Mouse (Mus musculus) liver, embryonic 14.5 days (tissue): ENCODE measurements around the gene Cep170. TPM values are rescaled to one million over a fixed set of nuclear protein-coding genes. Genes with fewer than 3 reads are reported as not detected.

Experiments
- ATAC-seq: fragments of 200-750 bp; cut with Nextera tagmentation; 2 replicates; pipeline ENCODE4 v1.8.0; 2017; ENCODE audit warnings: moderate number of reproducible peaks, mild to moderate bottlenecking, moderate library complexity; ENCODE audit not compliant: insufficient read depth
- DNase-seq, 3 experiments: peaks; one replicate each; pipeline ENCODE4 v3.0.0-alpha.2; 2012 to 2013; ENCODE audit warnings: low read depth in 3 of 3, low spot score in 3 of 3
- H3K27ac ChIP-seq: fragments of 300-500 bp; sonication (generic); 2 replicates; pipeline ENCODE4 v1.5.1; 2014; ENCODE audit warnings: moderate library complexity, mild to moderate bottlenecking, control low read depth, inconsistent platforms
- H3K27me3 ChIP-seq: fragments of 300-500 bp; sonication (generic); 2 replicates; pipeline ENCODE4 v1.6.1; 2014; ENCODE audit warnings: mild to moderate bottlenecking, low read length, moderate library complexity; ENCODE audit not compliant: control insufficient read depth, insufficient read depth
- H3K36me3 ChIP-seq: fragments of 300-500 bp; sonication (generic); replicated peaks from 2 replicates; pipeline ENCODE4 v1.6.1; 2014; ENCODE audit warnings: low read depth; ENCODE audit not compliant: control insufficient read depth, insufficient read depth
- H3K4me1 ChIP-seq, 2 experiments: fragments of 200-500 bp in 1 of 2; fragments of 300-500 bp in 1 of 2; sonication (generic) in 1 of 2; replicated peaks; 2 replicates each; pipeline ENCODE4 v1.6.1; 2012 to 2014; ENCODE audit warnings: antibody characterized with exemption in 1 of 2, inconsistent platforms in 1 of 2, low read length in 1 of 2; ENCODE audit not compliant: control insufficient read depth in 2 of 2, insufficient read depth in 2 of 2
- H3K4me2 ChIP-seq: fragments of 300-500 bp; sonication (generic); 2 replicates; pipeline ENCODE4 v1.6.1; 2014; ENCODE audit warnings: low read depth, mild to moderate bottlenecking, control low read depth, moderate library complexity
- H3K4me3 ChIP-seq, 2 experiments: fragments of 200-500 bp in 1 of 2; fragments of 300-500 bp in 1 of 2; sonication (generic) in 1 of 2; 2 replicates each; pipeline ENCODE4 v1.5.1; 2012 to 2014; ENCODE audit warnings: low read depth in 2 of 2, low read length in 2 of 2, mild to moderate bottlenecking in 2 of 2, control low read depth in 1 of 2, inconsistent platforms in 1 of 2, moderate library complexity in 1 of 2; ENCODE audit not compliant: insufficient read depth in 1 of 2
- H3K9ac ChIP-seq: fragments of 300-500 bp; sonication (generic); replicated peaks from 2 replicates; pipeline ENCODE4 v1.6.1; 2014; ENCODE audit warnings: mild to moderate bottlenecking, control low read depth, moderate library complexity
- H3K9me3 ChIP-seq: fragments of 300-500 bp; sonication (generic); 2 replicates; pipeline ENCODE4 v1.6.1; 2016; ENCODE audit warnings: low read length, mixed read lengths; ENCODE audit not compliant: control insufficient read depth
- CTCF ChIP-seq: IDR thresholded peaks from 2 replicates; pipeline ENCODE4 v1.5.1; 2016; ENCODE audit warnings: antibody characterized with exemption, low read depth, control low read depth
- EP300 ChIP-seq: IDR thresholded peaks from 2 replicates; pipeline ENCODE4 v1.6.1; 2016; ENCODE audit warnings: antibody characterized with exemption, low read depth
- WGBS: fragments of 180-500 bp; shearing (Covaris S2); extraction: QIAGEN DNeasy Blood & Tissue Kit; methylation state at CpG from one replicate; pipeline ENCODE4 v1.1.7; 2014; ENCODE audit not compliant: insufficient replicate concordance; 5-methylcytosine and 5-hydroxymethylcytosine counted together
- microRNA counts: library from miRNA; unstranded; fragments of <30 nt; microRNA quantifications from one replicate; lab custom pipeline; 2016
- microRNA-seq: library from miRNA; unstranded; fragments of <30 nt; microRNA quantifications from one replicate; pipeline ENCODE4, GENCODE M21; 2016
- polyA plus RNA-seq, 2 experiments: library from polyadenylated mRNA; depleted of rRNA in 1 of 2; stranded (reverse) in 1 of 2; unstranded in 1 of 2; fragments of >200 nt; fragmentation: Nextera tagmentation in 1 of 2; extraction: Ambion mirVana in 1 of 2; gene quantifications; 2 replicates each; pipeline versions ENCODE4 v1.2.1 to v1.2.3; 2012 to 2014

Cep170 gene
- polyA plus RNA-seq, 2 experiments, result 5.2 to 5.5 TPM

DNA sequence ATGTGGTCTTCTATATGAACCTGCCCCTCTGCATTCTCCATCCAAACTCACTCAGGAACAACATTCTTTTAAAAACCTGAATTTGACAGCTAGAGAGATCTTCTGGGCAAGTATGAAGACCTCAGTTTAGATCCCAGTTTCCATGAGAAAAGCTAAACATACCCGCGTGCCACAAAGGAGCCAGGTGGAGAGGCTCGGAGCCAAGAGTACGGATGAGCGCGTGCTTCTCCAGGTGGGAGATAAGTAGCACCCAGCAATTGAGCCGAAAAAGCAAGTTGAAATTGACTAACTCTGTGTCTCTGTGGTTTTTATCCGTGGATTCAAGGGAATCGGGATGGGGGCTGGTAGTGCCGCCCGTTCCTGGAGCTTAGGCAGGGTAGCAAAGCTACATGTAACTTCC lies 122.8 kb downstream of the Cep170 start:
- Histone ChIP-seq H3K4me2 (no peak overlapping the region), H3K9ac (no peak overlapping the region), H3K27ac (no peak overlapping the region), H3K4me3 (no peak overlapping the region), H3K36me3 (no peaks in the 10 kb centered on the region), H3K4me1 (no peaks in the 10 kb centered on the region), H3K27me3 (no peaks in the 10 kb centered on the region), H3K9me3 (no peaks in the 10 kb centered on the region)
- WGBS, result 75% methylated on average over 11 of the region's 11 CpGs
- DNase-seq (no peak), ATAC-seq (no peak)
- TF ChIP-seq EP300, result no peak

DNA sequence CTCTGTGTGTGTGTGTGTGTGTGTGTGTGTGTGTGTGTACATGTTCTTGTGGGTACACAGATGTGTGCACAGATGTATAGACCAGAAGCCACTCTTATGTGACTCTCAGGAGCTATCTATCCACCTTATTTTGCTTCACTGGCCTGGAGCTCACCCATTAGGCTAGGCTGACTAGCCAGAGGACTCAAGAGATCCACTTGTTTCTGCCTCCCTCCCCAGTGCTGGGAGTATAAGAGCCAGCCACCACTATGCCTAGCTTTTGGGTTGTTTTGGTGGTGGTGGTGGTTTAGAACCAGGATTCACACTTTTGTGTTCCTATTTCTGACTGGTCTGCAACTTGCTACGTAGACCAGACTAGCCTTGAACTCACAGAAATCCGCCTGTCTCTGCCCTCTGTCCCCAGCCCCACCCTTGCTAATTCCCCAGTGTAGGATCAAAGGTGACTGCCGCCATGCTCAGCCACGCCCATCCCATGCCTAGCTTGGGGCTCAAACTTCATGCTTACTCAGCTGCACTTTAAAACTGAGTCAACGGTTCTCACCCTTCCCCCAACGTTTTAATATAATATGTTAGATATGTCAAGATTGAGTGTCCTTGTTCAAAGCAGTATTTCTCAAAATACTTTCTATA lies 125.5 kb downstream of the Cep170 start:
- Histone ChIP-seq H3K27ac (no peak overlapping the region), H3K9ac (no peak overlapping the region), H3K4me1 (no peaks in the 10 kb centered on the region), H3K36me3 (no peaks in the 10 kb centered on the region), H3K27me3 (no peaks in the 10 kb centered on the region), H3K4me3 (no peak overlapping the region), H3K4me2 (no peak overlapping the region), H3K9me3 (no peaks in the 10 kb centered on the region)
- ATAC-seq (no peak), DNase-seq (no peak)
- TF ChIP-seq CTCF (no peak), EP300 (no peak)
- WGBS, result 56% methylated on average over 6 of the region's 6 CpGs

MicroRNA genes within 50 kb of the gene (microRNA counts, 519-probe panel; counts per million panel counts)
- 4,334 counts per million, percentile 18 among the panel's probes with 10 or more counts for microRNA mmu-miR-350 (lab: Ali Mortazavi, UCI)

Small RNA genes lying within 50 kb of the gene (microRNA-seq; reads per million reads assigned to microRNA genes)
- 401 reads per million, percentile 64 among the genes with 10 or more reads in this experiment for gene Mir350

Other genes with a start within 250 kb of the Cep170 start
- gene Sdccag8, start 593 bp upstream of the Cep170 start, polyA plus RNA-seq (2012; rRNA removed), result 1.2 and 2.7 TPM in 2 replicates
- 4.4 and 5.1 TPM in 2 replicates for gene Sdccag8, start 593 bp upstream of the Cep170 start, polyA plus RNA-seq (2014; fragmentation: Nextera tagmentation; extraction: Ambion mirVana)